Mouse (Mus musculus) forebrain, embryonic 16.5 days (tissue): ENCODE results near the gene Abcg5. TPM values are rescaled to one million over a fixed set of nuclear protein-coding genes. Genes with fewer than 3 reads are reported as not detected.

ENCODE experiments used
- ATAC-seq: fragments of 200-750 bp; cut with Nextera tagmentation; 2 replicates; pipeline ENCODE4 v1.8.0; 2017; ENCODE audit warnings: mild to moderate bottlenecking, moderate library complexity
- H3K27ac ChIP-seq: fragments of 300-500 bp; sonication (generic); 2 replicates; pipeline ENCODE4 v1.5.1; 2014; ENCODE audit warnings: low read length, control low read depth
- H3K27me3 ChIP-seq: fragments of 300-500 bp; sonication (generic); replicated peaks from 2 replicates; pipeline ENCODE4 v1.6.1; 2014; ENCODE audit warnings: low read length; ENCODE audit not compliant: control insufficient read depth, insufficient read depth
- H3K36me3 ChIP-seq: fragments of 300-500 bp; sonication (generic); 2 replicates; pipeline ENCODE4 v1.6.1; 2014; ENCODE audit not compliant: control insufficient read depth, insufficient read depth
- H3K4me1 ChIP-seq: fragments of 300-500 bp; sonication (generic); replicated peaks from 2 replicates; pipeline ENCODE4 v1.6.1; 2014; ENCODE audit warnings: low read length; ENCODE audit not compliant: control insufficient read depth, insufficient read depth
- H3K4me2 ChIP-seq: fragments of 300-500 bp; sonication (generic); 2 replicates; pipeline ENCODE4 v1.6.1; 2014; ENCODE audit warnings: mild to moderate bottlenecking, low read length, control low read depth
- H3K4me3 ChIP-seq: fragments of 300-500 bp; sonication (generic); replicated peaks from 2 replicates; pipeline ENCODE4 v1.5.1; 2014; ENCODE audit warnings: mild to moderate bottlenecking, low read length, control low read depth
- H3K9ac ChIP-seq: fragments of 300-500 bp; sonication (generic); replicated peaks from 2 replicates; pipeline ENCODE4 v1.6.1; 2014; ENCODE audit warnings: low read depth, low read length, control low read depth
- H3K9me3 ChIP-seq: fragments of 300-500 bp; sonication (generic); 2 replicates; pipeline ENCODE4 v1.6.1; 2016; ENCODE audit warnings: low read length; ENCODE audit not compliant: control insufficient read depth
- WGBS: fragments of 180-500 bp; shearing (Covaris S2); extraction: QIAGEN DNeasy Blood & Tissue Kit; methylation state at CpG from one replicate; pipeline ENCODE4 v1.1.7; 2014; 5-methylcytosine and 5-hydroxymethylcytosine counted together
- polyA plus RNA-seq: library from polyadenylated mRNA; unstranded; fragments of >200 nt; fragmentation: Nextera tagmentation; extraction: Ambion mirVana; gene quantifications from 2 replicates; pipeline ENCODE4 v1.2.1, GENCODE M21; 2015

The Abcg5 gene
- polyA plus RNA-seq, 1 experiment from 2014 or later = 0.87 TPM

GRCm38 (mm10) chr17:84644292-84645050 lies 38.3 kb downstream of the Abcg5 start:
- 0 out of 2 replicates have a peak, but pooled peaks cover 2% of the 10 kb centered on the region for H3K4me1 ChIP-seq
- H3K4me3 ChIP-seq = no peak overlapping the region
- H3K27me3 ChIP-seq = no peaks in the 10 kb centered on the region
- no peaks in the 10 kb centered on the region for H3K9me3 ChIP-seq
- H3K9ac ChIP-seq = no peak overlapping the region
- no peak overlapping the region for H3K4me2 ChIP-seq
- H3K27ac ChIP-seq = no peak overlapping the region
- no peak for ATAC-seq
- no peaks in the 10 kb centered on the region for H3K36me3 ChIP-seq
- WGBS = 63% methylated on average over 16 of the region's 16 CpGs

- H3K4me1 ChIP-seq = 0 out of 2 replicates have a peak, but pooled peaks cover 2% of the 10 kb centered on the region
- H3K9me3 ChIP-seq = no peaks in the 10 kb centered on the region
- no peaks in the 10 kb centered on the region for H3K36me3 ChIP-seq
- H3K4me3 ChIP-seq = no peak overlapping the region
- no peak overlapping the region for H3K27ac ChIP-seq
- 90% methylated on average over 9 of the region's 9 CpGs for WGBS
- H3K9ac ChIP-seq = no peak overlapping the region
- no peak for ATAC-seq
- no peaks in the 10 kb centered on the region for H3K27me3 ChIP-seq
- H3K4me2 ChIP-seq = no peak overlapping the region
Measured at GRCm38 (mm10) chr17:84642324-84642723, 40.5 kb downstream of the Abcg5 start.

- Histone ChIP-seq H3K27me3 (no peaks in the 10 kb centered on the region), H3K9me3 (no peaks in the 10 kb centered on the region), H3K9ac (no peak overlapping the region), H3K4me3 (no peak overlapping the region), H3K4me2 (no peak overlapping the region), H3K36me3 (no peaks in the 10 kb centered on the region), H3K4me1 (0 out of 2 replicates have a peak, but pooled peaks cover 2% of the 10 kb centered on the region), H3K27ac (no peak overlapping the region)
- WGBS = 28% methylated on average over 3 of the region's 3 CpGs
- ATAC-seq = no peak
Measured at GRCm38 (mm10) chr17:84641893-84642292, 40.9 kb downstream of the Abcg5 start.

GRCm38 (mm10) chr17:84639796-84640378 lies 42.9 kb downstream of the Abcg5 start:
- Histone ChIP-seq H3K9ac (no peak overlapping the region), H3K36me3 (no peaks in the 10 kb centered on the region), H3K27me3 (no peaks in the 10 kb centered on the region), H3K27ac (no peak overlapping the region), H3K4me1 (no peaks in the 10 kb centered on the region), H3K4me3 (no peak overlapping the region), H3K9me3 (no peaks in the 10 kb centered on the region), H3K4me2 (no peak overlapping the region)
- 44% methylated on average over 10 of the region's 10 CpGs for WGBS
- ATAC-seq = no peak

GRCm38 (mm10) chr17:84637971-84638370 lies 44.8 kb downstream of the Abcg5 start:
- H3K9me3 ChIP-seq = no peaks in the 10 kb centered on the region
- WGBS = 93% methylated on average over 6 of the region's 6 CpGs
- no peak overlapping the region for H3K4me3 ChIP-seq
- H3K27me3 ChIP-seq = no peaks in the 10 kb centered on the region
- H3K36me3 ChIP-seq = no peaks in the 10 kb centered on the region
- H3K9ac ChIP-seq = no peak overlapping the region
- H3K4me2 ChIP-seq = no peak overlapping the region
- no peak for ATAC-seq
- no peak overlapping the region for H3K27ac ChIP-seq
- H3K4me1 ChIP-seq = no peaks in the 10 kb centered on the region

- Histone ChIP-seq H3K9ac (no peak overlapping the region), H3K4me1 (no peaks in the 10 kb centered on the region), H3K27ac (no peak overlapping the region), H3K9me3 (no peaks in the 10 kb centered on the region), H3K36me3 (no peaks in the 10 kb centered on the region), H3K4me2 (no peak overlapping the region), H3K27me3 (no peaks in the 10 kb centered on the region), H3K4me3 (no peak overlapping the region)
- no peak for ATAC-seq
- whole genome bisulfite sequencing = 48% methylated on average over 8 of the region's 8 CpGs
Measured at GRCm38 (mm10) chr17:84636328-84636727, 46.5 kb downstream of the Abcg5 start.

- H3K4me3 ChIP-seq = no peak overlapping the region
- H3K9ac ChIP-seq = no peak overlapping the region
- H3K27me3 ChIP-seq = no peaks in the 10 kb centered on the region
- no peaks in the 10 kb centered on the region for H3K9me3 ChIP-seq
- no peak for ATAC-seq
- WGBS = 88% methylated on average over 13 of the region's 13 CpGs
- H3K27ac ChIP-seq = no peak overlapping the region
- no peaks in the 10 kb centered on the region for H3K36me3 ChIP-seq
- no peaks in the 10 kb centered on the region for H3K4me1 ChIP-seq
- no peak overlapping the region for H3K4me2 ChIP-seq
Measured at GRCm38 (mm10) chr17:84633443-84633842, 49.4 kb downstream of the Abcg5 start.

- 94% methylated on average over 6 of the region's 6 CpGs for WGBS
- ATAC-seq = no peak
- Histone ChIP-seq H3K4me1 (peaks cover 5% of the 10 kb centered on the region; the same call in 1 of the 2 replicates), H3K4me3 (no peak overlapping the region), H3K9me3 (no peaks in the 10 kb centered on the region), H3K27me3 (no peaks in the 10 kb centered on the region), H3K4me2 (no peak overlapping the region), H3K36me3 (no peaks in the 10 kb centered on the region), H3K27ac (no peak overlapping the region), H3K9ac (no peak overlapping the region)
Measured at GRCm38 (mm10) chr17:84631836-84632235, 51.0 kb downstream of the Abcg5 start.

GRCm38 (mm10) chr17:84628611-84629010 lies 54.2 kb downstream of the Abcg5 start:
- Histone ChIP-seq H3K4me2 (no peak overlapping the region), H3K9ac (no peak overlapping the region), H3K27ac (no peak overlapping the region), H3K36me3 (no peaks in the 10 kb centered on the region), H3K4me3 (no peak overlapping the region), H3K27me3 (no peaks in the 10 kb centered on the region), H3K9me3 (no peaks in the 10 kb centered on the region), H3K4me1 (peaks cover 7% of the 10 kb centered on the region; the same call in 1 of the 2 replicates)
- no peak for ATAC-seq
- WGBS = 87% methylated on average over 9 of the region's 9 CpGs
